Mouse (Mus musculus) limb, embryonic 14.5 days (tissue): ENCODE results near the gene Cct5. TPM values are rescaled to one million over a fixed set of nuclear protein-coding genes. Genes with fewer than 3 reads are reported as not detected.

Source experiments
- ATAC-seq: fragments of 200-750 bp; cut with Nextera tagmentation; 2 replicates; pipeline ENCODE4 v1.8.0; 2017; ENCODE audit warnings: low read depth, moderate number of reproducible peaks, moderate TSS enrichment; ENCODE audit not compliant: low FRiP score
- DNase-seq: peaks from one replicate; pipeline ENCODE4 v3.0.0-alpha.2; 2015; ENCODE audit warnings: low spot score
- H3K27ac ChIP-seq: fragments of 300-500 bp; sonication (generic); replicated peaks from 2 replicates; pipeline ENCODE4 v1.5.1; 2014; ENCODE audit warnings: low read depth, mild to moderate bottlenecking, low read length, moderate library complexity, mixed read lengths
- H3K27me3 ChIP-seq: fragments of 300-500 bp; sonication (generic); 2 replicates; pipeline ENCODE4 v1.6.1; 2014; ENCODE audit warnings: low read length, mixed read lengths; ENCODE audit not compliant: control insufficient read depth, insufficient read depth
- H3K36me3 ChIP-seq: fragments of 300-500 bp; sonication (generic); 2 replicates; pipeline ENCODE4 v1.6.1; 2014; ENCODE audit warnings: mild to moderate bottlenecking, low read length, moderate library complexity, mixed read lengths; ENCODE audit not compliant: control insufficient read depth, insufficient read depth
- H3K4me1 ChIP-seq: fragments of 300-500 bp; sonication (generic); 2 replicates; pipeline ENCODE4 v1.6.1; 2014; ENCODE audit warnings: antibody characterized with exemption, low read length, mixed read lengths; ENCODE audit not compliant: control insufficient read depth, insufficient read depth
- H3K4me2 ChIP-seq: fragments of 300-500 bp; sonication (generic); replicated peaks from 2 replicates; pipeline ENCODE4 v1.6.1; 2014; ENCODE audit warnings: low read depth, mild to moderate bottlenecking, low read length, moderate library complexity; ENCODE audit not compliant: severe bottlenecking
- H3K4me3 ChIP-seq: fragments of 300-500 bp; sonication (generic); replicated peaks from 2 replicates; pipeline ENCODE4 v1.5.1; 2014; ENCODE audit warnings: low read length
- H3K9ac ChIP-seq: fragments of 300-500 bp; sonication (generic); 2 replicates; pipeline ENCODE4 v1.6.1; 2014; ENCODE audit warnings: mild to moderate bottlenecking, low read depth, low read length, moderate library complexity; ENCODE audit not compliant: severe bottlenecking
- H3K9me3 ChIP-seq: fragments of 300-500 bp; sonication (generic); 2 replicates; pipeline ENCODE4 v1.6.1; 2016; ENCODE audit warnings: low read length; ENCODE audit not compliant: control insufficient read depth
- POLR2A ChIP-seq: fragments of 200-500 bp; IDR thresholded peaks from 2 replicates; pipeline ENCODE4 v1.8.0; 2012; ENCODE audit warnings: inconsistent platforms, mild to moderate bottlenecking, moderate library complexity, borderline replicate concordance; ENCODE audit not compliant: insufficient read depth, insufficient read length; ENCODE audit errors: extremely low read depth
- WGBS: fragments of 180-500 bp; shearing (Covaris S2); extraction: QIAGEN DNeasy Blood & Tissue Kit; methylation state at CpG from one replicate; pipeline ENCODE4 v1.1.7; 2014; 5-methylcytosine and 5-hydroxymethylcytosine counted together
- polyA plus RNA-seq, 2 experiments: library from polyadenylated mRNA; depleted of rRNA in 1 of 2; stranded (reverse) in 1 of 2; unstranded in 1 of 2; fragments of >200 nt; fragmentation: Nextera tagmentation in 1 of 2; extraction: Ambion mirVana in 1 of 2; gene quantifications; 2 replicates each; pipeline versions ENCODE4 v1.2.1 to v1.2.3; 2012 to 2014

The Cct5 gene
- polyA plus RNA-seq, 2 experiments, result 328 to 505 TPM

- H3K27me3 ChIP-seq, result no peaks in the 10 kb centered on the region
- no peak overlapping the region for H3K4me2 ChIP-seq
- peaks cover 5% of the 10 kb centered on the region for H3K4me1 ChIP-seq
- no peak for TF ChIP-seq POLR2A
- no peak for DNase-seq
- no peak overlapping the region for H3K4me3 ChIP-seq
- 37% methylated on average over 12 of the region's 12 CpGs for WGBS
- no peaks in the 10 kb centered on the region for H3K9me3 ChIP-seq
- H3K9ac ChIP-seq, result peak overlapping the region; percentile 16; the same call in 1 of the 2 replicates
- no peak for ATAC-seq
- H3K36me3 ChIP-seq, result no peaks in the 10 kb centered on the region
- peak overlapping the region; percentile 48; the same call in 1 of the 2 replicates for H3K27ac ChIP-seq
Measured at GRCm38 (mm10) chr15:31627277-31628154, 25.9 kb upstream of the Cct5 start.

GRCm38 (mm10) chr15:31619521-31619920 lies 17.9 kb upstream of the Cct5 start:
- Histone ChIP-seq H3K36me3 (peaks cover 17% of the 10 kb centered on the region), H3K27ac (no peak overlapping the region), H3K4me1 (no peaks in the 10 kb centered on the region), H3K9ac (no peak overlapping the region), H3K9me3 (no peaks in the 10 kb centered on the region), H3K4me3 (no peak overlapping the region), H3K27me3 (no peaks in the 10 kb centered on the region), H3K4me2 (no peak overlapping the region)
- ATAC-seq (no peak), DNase-seq (peak; percentile 60)
- WGBS, result 90% methylated on average over 8 of the region's 8 CpGs
- no peak for TF ChIP-seq POLR2A

GRCm38 (mm10) chr15:31617261-31617660 lies 15.7 kb upstream of the Cct5 start:
- peaks cover 17% of the 10 kb centered on the region for H3K36me3 ChIP-seq
- no peaks in the 10 kb centered on the region for H3K9me3 ChIP-seq
- TF ChIP-seq POLR2A, result no peak
- H3K4me1 ChIP-seq, result no peaks in the 10 kb centered on the region
- H3K27ac ChIP-seq, result no peak overlapping the region
- ATAC-seq (no peak), DNase-seq (no peak)
- no peak overlapping the region for H3K4me3 ChIP-seq
- WGBS, result 89% methylated on average over 9 of the region's 9 CpGs
- H3K27me3 ChIP-seq, result no peaks in the 10 kb centered on the region
- H3K9ac ChIP-seq, result no peak overlapping the region
- H3K4me2 ChIP-seq, result no peak overlapping the region

- DNase-seq, result no peak
- 62% methylated on average over 2 of the region's 2 CpGs for WGBS
Measured at GRCm38 (mm10) chr15:31614666-31615065, 13.1 kb upstream of the Cct5 start.

GRCm38 (mm10) chr15:31613826-31614453 lies 12.3 kb upstream of the Cct5 start:
- Histone ChIP-seq H3K9ac (no peak overlapping the region), H3K9me3 (no peaks in the 10 kb centered on the region), H3K27me3 (no peaks in the 10 kb centered on the region), H3K4me1 (peaks cover 2% of the 10 kb centered on the region; the same call in 1 of the 2 replicates), H3K4me3 (no peak overlapping the region), H3K36me3 (peaks cover 15% of the 10 kb centered on the region; the same call in 1 of the 2 replicates), H3K4me2 (no peak overlapping the region), H3K27ac (no peak overlapping the region)
- ATAC-seq, result no peak
- 90% methylated on average over 6 of the region's 6 CpGs for WGBS
- DNase-seq, result no peak
- TF ChIP-seq POLR2A, result no peak

More at GRCm38 (mm10) chr15:31614666-31615065, 13.1 kb upstream of the Cct5 start:
- H3K4me1 ChIP-seq, result peaks cover 2% of the 10 kb centered on the region; the same call in 1 of the 2 replicates
- no peak overlapping the region for H3K4me2 ChIP-seq
- no peak overlapping the region for H3K4me3 ChIP-seq
- peaks cover 17% of the 10 kb centered on the region for H3K36me3 ChIP-seq
- TF ChIP-seq POLR2A, result no peak
- H3K27me3 ChIP-seq, result no peaks in the 10 kb centered on the region
- H3K9me3 ChIP-seq, result no peaks in the 10 kb centered on the region
- no peak overlapping the region for H3K27ac ChIP-seq
- no peak for ATAC-seq
- no peak overlapping the region for H3K9ac ChIP-seq
